Mouse (Mus musculus) intestine, embryonic 14.5 days (tissue): Measurements from ENCODE around the gene Sh3bgrl3. TPM values are rescaled to one million over a fixed set of nuclear protein-coding genes. Genes with fewer than 3 reads are reported as not detected.

ENCODE experiments used
- ATAC-seq: fragments of 200-750 bp; cut with Nextera tagmentation; replicated peaks from 2 replicates; pipeline ENCODE4 v1.8.0; 2017; ENCODE audit warnings: low read depth, moderate number of reproducible peaks, moderate TSS enrichment, moderate library complexity; ENCODE audit not compliant: low FRiP score, low TSS enrichment
- DNase-seq: peaks from one replicate; pipeline ENCODE4 v3.0.0-alpha.2; 2018; ENCODE audit warnings: low spot score
- H3K27ac ChIP-seq: fragments of 300-500 bp; sonication (generic); 2 replicates; pipeline ENCODE4 v1.5.1; 2014; ENCODE audit warnings: low read depth, mild to moderate bottlenecking, control low read depth
- H3K27me3 ChIP-seq: fragments of 300-500 bp; sonication (generic); replicated peaks from 2 replicates; pipeline ENCODE4 v1.6.1; 2014; ENCODE audit warnings: low read length, control low read depth; ENCODE audit not compliant: control insufficient read depth, insufficient read depth
- H3K36me3 ChIP-seq: fragments of 300-500 bp; sonication (generic); 2 replicates; pipeline ENCODE4 v1.6.1; 2014; ENCODE audit warnings: low read length, control low read depth; ENCODE audit not compliant: control insufficient read depth, insufficient read depth
- H3K4me1 ChIP-seq: fragments of 300-500 bp; sonication (generic); replicated peaks from 2 replicates; pipeline ENCODE4 v1.6.1; 2014; ENCODE audit warnings: low read length, control low read depth, mixed read lengths; ENCODE audit not compliant: control insufficient read depth, insufficient read depth
- H3K4me2 ChIP-seq: fragments of 300-500 bp; sonication (generic); 2 replicates; pipeline ENCODE4 v1.6.1; 2014; ENCODE audit warnings: low read length
- H3K4me3 ChIP-seq: fragments of 300-500 bp; sonication (generic); 2 replicates; pipeline ENCODE4 v1.5.1; 2014; ENCODE audit warnings: low read depth, low read length, control low read depth, mixed read lengths
- H3K9ac ChIP-seq: fragments of 300-500 bp; sonication (generic); 2 replicates; pipeline ENCODE4 v1.6.1; 2014; ENCODE audit warnings: mild to moderate bottlenecking, low read length
- H3K9me3 ChIP-seq: fragments of 300-500 bp; sonication (generic); 2 replicates; pipeline ENCODE4 v1.6.1; 2016; ENCODE audit warnings: low read length, control low read depth; ENCODE audit not compliant: control insufficient read depth
- WGBS: fragments of 180-500 bp; shearing (Covaris S2); extraction: QIAGEN DNeasy Blood & Tissue Kit; methylation state at CpG from one replicate; pipeline ENCODE4 v1.1.7; 2014; 5-methylcytosine and 5-hydroxymethylcytosine counted together
- polyA plus RNA-seq: library from polyadenylated mRNA; unstranded; fragments of >200 nt; fragmentation: Nextera tagmentation; extraction: Ambion mirVana; gene quantifications from 2 replicates; pipeline ENCODE4 v1.2.1, GENCODE M21; 2014

Gene Sh3bgrl3
- polyA plus RNA-seq, 1 experiment from 2014 or later: 393 TPM

DNA sequence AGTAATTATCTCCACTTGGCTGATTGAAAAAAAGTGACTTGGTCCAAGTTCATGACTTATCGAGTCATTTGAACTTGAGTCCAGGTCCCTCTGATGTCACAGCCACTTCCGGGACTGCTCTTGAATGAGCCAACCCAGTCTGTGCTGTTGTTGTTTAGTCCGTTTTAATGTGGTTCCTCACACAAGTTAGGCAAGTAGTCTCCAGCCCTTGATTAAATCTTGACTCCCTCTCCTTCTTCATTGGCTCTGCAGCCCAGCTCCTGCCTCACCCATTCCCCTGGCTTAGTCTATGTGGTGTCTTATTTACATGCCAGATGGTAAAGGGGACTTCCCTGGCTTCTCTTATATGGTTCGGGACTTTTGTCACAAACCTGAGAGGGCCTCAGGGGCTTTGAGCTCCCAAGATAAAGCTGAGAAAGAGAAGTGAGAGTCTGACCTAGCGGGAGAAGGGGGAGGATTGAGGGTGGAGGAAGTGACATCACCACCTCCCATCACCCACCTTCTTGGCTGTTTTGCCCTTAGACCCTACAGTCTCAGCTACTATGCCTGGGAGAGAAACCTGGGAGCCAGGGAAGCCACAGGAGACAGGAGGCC, 31.5 kb downstream of the Sh3bgrl3 start:
- DNase-seq (no peak), ATAC-seq (no peak)
- Histone ChIP-seq H3K4me3 (no peak overlapping the region), H3K4me2 (no peak overlapping the region), H3K4me1 (no peaks in the 10 kb centered on the region), H3K36me3 (no peaks in the 10 kb centered on the region), H3K9ac (no peak overlapping the region), H3K27me3 (no peaks in the 10 kb centered on the region), H3K9me3 (no peaks in the 10 kb centered on the region), H3K27ac (no peak overlapping the region)
- WGBS: 69% methylated on average over 5 of the region's 5 CpGs

DNA sequence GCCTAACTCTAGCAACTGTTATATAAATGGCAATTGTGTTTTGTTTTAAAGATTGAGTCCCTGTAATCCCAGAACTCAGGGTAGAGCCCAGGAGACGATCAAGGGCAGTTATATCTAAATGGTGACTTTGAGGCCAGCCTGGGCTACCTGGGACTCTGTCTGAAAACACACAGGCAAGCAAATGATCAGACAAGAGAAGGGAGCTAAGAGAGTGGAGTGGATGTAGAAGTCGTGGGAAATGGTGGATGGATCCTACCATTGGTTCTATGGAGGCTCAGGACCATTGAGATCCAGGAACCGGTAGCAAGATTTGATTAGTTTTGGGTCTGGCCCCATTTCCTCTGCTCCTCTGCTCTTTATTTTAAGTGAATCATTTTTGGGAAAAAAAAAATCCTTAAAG, 32.5 kb downstream of the Sh3bgrl3 start:
- ATAC-seq: no peak
- H3K4me3 ChIP-seq: no peak overlapping the region
- no peak for DNase-seq
- H3K9me3 ChIP-seq: no peaks in the 10 kb centered on the region
- H3K36me3 ChIP-seq: no peaks in the 10 kb centered on the region
- no peaks in the 10 kb centered on the region for H3K4me1 ChIP-seq
- 84% methylated on average over 3 of the region's 3 CpGs for WGBS
- no peaks in the 10 kb centered on the region for H3K27me3 ChIP-seq
- no peak overlapping the region for H3K4me2 ChIP-seq
- no peak overlapping the region for H3K9ac ChIP-seq
- no peak overlapping the region for H3K27ac ChIP-seq

DNA sequence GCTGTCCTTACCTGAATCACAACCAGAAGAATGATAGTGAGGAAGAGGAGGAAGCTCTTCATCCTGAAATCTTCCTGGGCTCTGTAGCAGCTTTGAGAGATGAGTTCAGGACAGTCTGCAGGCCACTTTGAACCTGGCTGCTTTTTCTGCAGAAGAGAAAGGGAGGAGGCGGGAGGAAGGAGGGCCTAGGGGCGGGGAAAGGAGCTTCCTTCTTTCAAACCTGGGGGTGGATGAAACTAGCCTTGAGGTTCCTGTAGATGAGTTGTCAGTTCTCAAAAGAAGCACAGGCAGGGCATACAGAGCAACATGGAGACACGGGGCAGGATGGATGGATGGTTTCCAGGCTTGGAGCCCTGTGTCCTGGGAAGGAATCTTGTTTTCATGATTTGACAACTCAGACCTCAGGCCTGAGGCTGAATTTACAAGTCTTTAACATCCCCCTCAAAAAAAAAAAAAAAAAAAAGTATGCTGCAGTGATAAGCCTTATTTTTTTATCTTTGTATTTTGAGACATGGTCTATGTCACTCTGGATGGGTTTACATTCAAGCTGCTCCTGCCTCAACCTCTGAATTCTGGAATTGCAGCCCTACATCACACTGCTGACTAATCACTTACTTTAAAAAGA, 33.6 kb downstream of the Sh3bgrl3 start, which contains the start of gene Cd52:
TSS of gene Cd52 (minus strand) at position 160 of the 625 bp plus-strand sequence.
- Histone ChIP-seq H3K9me3 (no peaks in the 10 kb centered on the region), H3K27ac (no peak within 1 kb of the TSS), H3K27me3 (no peaks in the 10 kb centered on the region), H3K4me3 (no peak within 1 kb of the TSS), H3K4me1 (no peaks in the 10 kb centered on the region), H3K4me2 (no peak within 1 kb of the TSS), H3K9ac (no peak within 1 kb of the TSS), H3K36me3 (no peaks in the 10 kb centered on the region)
- WGBS: 57% methylated on average over 3 of the region's 3 CpGs
- DNase-seq (no peak), ATAC-seq (no peak)

DNA sequence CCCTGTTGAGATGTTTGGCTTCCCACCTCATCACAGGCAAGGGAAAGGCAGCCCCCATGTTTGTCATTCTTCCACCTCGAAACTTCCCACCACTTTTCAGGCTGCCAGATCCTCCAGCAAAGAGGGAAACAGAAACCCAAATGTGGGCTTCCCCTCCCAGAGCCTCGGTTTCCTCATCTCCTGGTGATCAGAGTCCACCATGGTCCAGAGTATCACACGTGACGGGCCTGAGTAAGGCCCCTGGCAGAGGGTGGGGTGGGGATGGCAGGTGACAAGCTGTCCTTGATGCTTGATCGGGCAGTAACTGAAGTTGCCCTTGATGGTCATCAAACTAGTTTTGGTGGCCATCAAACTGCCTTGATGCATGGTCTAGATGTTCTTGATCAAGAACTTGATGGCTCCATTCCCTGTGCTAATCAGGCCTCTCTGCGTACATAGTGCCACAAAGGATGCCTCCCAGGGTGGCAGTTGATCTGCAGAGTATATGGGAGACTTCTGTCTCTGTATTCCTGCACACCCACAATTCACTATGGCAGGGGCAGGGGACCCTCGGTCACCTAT, 34.5 kb downstream of the Sh3bgrl3 start:
- DNase-seq: no peak
- H3K9ac ChIP-seq: no peak overlapping the region
- no peak overlapping the region for H3K4me2 ChIP-seq
- no peak overlapping the region for H3K27ac ChIP-seq
- no peaks in the 10 kb centered on the region for H3K9me3 ChIP-seq
- no peaks in the 10 kb centered on the region for H3K36me3 ChIP-seq
- no peaks in the 10 kb centered on the region for H3K4me1 ChIP-seq
- 85% methylated on average over 7 of the region's 7 CpGs for WGBS
- ATAC-seq: no peak
- no peak overlapping the region for H3K4me3 ChIP-seq
- no peaks in the 10 kb centered on the region for H3K27me3 ChIP-seq

DNA sequence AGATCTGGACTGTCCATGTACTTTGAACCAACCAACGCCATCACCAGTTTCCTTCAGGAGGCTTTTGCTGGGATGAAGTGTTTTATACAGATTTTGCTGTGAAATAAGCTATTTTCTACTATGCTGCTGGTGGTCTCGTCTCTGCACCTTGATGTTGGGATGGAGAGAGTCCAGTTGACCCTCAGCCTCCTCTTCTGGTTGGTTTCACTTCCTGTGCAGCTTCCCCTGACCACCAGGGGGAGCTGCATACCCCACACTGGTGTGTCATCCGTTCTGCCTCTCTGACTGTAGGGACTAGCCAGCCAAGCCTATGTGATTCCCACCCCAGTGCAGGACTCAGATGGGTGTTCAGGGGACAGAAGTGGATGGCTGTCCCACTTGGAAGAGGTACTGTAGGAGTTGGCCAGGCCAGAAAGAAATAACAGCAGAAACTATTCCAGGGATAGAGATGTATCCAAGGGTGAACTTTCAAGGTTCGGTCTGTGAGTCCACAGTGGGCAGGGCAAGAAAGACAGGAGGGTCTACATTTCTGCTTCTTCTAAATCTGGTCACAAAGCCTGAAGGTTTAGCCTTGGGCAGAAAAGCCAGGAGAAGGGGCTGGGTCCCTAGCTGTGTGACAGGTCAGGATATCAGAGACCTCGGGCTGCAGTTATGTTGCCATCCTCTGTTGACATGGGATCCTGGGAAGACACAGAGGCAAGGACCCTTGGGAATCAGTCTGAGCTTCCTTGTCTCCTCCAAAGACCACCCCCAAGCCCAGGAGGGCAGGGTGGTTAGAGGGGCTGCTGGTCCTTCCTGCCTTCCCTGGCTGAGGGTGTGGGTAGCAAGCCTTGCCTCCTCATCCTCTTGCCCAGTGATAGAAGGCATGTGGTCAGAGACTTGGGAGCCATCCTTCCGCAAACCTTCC, 36.0 kb downstream of the Sh3bgrl3 start:
- ATAC-seq (no peak), DNase-seq (no peak)
- Histone ChIP-seq H3K9ac (no peak overlapping the region), H3K4me3 (no peak overlapping the region), H3K9me3 (no peaks in the 10 kb centered on the region), H3K36me3 (no peaks in the 10 kb centered on the region), H3K4me2 (no peak overlapping the region), H3K4me1 (no peaks in the 10 kb centered on the region), H3K27me3 (no peaks in the 10 kb centered on the region), H3K27ac (no peak overlapping the region)
- WGBS: 72% methylated on average over 6 of the region's 6 CpGs

DNA sequence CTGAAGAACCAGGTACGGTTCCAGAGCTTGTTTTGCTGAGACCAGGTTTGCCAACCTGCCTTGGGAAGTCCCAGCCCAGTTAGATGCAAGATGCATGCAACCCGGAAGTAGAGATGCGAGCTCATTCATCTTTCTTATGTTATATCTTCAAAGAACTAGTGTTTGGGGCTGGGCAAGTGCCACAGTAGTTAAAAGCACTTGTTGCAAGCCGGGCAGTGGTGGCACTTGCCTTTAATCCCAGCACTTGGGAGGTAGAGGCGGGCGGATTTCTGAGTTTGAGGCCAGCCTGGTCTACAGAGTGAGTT, 37.4 kb downstream of the Sh3bgrl3 start:
- Histone ChIP-seq H3K4me3 (no peak overlapping the region), H3K4me1 (no peaks in the 10 kb centered on the region), H3K9me3 (no peaks in the 10 kb centered on the region), H3K9ac (no peak overlapping the region), H3K27ac (no peak overlapping the region), H3K36me3 (no peaks in the 10 kb centered on the region), H3K4me2 (no peak overlapping the region), H3K27me3 (no peaks in the 10 kb centered on the region)
- ATAC-seq: no peak
- 81% methylated on average over 6 of the region's 6 CpGs for WGBS
- DNase-seq: no peak

DNA sequence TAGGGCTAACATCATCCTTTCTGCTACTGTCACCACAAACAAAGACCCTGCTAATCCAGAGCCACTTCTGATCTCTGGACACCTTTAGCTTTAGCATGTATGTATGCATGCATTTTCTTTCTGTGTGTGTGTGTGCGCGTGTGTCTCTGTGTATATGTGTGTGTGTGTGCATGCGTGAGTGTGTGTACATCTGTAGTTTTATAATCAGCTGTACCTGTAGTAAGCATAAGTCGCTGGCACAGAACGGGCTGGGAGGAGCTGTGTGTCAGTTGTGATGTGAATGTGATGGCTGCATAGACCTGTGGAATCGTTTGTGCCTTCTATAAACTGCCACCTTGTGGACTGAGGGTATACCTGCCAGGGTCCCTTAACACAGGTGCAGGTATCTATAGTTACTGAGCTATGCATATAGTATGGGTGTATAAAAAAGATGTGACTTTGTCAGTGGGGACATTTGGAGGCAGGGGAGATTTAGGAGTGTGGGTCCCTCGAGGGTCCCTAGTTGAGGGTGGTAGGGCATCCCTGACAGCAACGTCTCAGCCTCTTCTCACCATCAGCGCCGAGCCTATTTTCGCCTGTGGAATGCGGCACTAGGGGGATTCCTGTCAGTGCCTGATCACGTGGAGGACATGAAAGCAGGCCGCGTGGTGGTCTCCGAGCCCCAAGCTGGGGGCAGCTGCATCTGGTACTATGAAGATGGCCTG, 37.9 kb downstream of the Sh3bgrl3 start:
- H3K27me3 ChIP-seq: no peaks in the 10 kb centered on the region
- no peaks in the 10 kb centered on the region for H3K4me1 ChIP-seq
- WGBS: 83% methylated on average over 16 of the region's 16 CpGs
- no peak overlapping the region for H3K4me2 ChIP-seq
- no peak overlapping the region for H3K9ac ChIP-seq
- H3K27ac ChIP-seq: no peak overlapping the region
- no peak overlapping the region for H3K4me3 ChIP-seq
- no peaks in the 10 kb centered on the region for H3K9me3 ChIP-seq
- DNase-seq (no peak), ATAC-seq (no peak)
- H3K36me3 ChIP-seq: no peaks in the 10 kb centered on the region

DNA sequence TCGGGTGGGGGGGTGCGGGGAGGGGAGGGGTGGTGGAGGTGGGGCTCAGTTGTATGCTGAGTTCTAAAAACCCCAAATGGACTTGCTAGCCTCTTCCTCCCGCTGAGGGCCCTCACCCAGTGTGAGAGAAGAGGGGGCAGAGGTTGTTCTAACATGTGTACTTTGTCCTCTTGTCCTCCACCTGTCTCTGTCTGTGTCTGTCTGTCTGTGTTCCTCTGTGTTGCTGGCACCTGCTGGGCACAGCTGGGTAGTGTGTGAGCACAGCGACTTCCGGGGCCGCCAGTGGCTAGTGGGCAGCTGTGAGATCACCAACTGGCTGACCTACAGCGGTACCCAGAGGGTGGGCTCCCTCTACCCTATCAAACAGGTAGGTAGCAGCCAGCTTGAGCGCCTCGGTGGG, 39.6 kb downstream of the Sh3bgrl3 start:
- Histone ChIP-seq H3K4me3 (no peak overlapping the region), H3K4me1 (no peaks in the 10 kb centered on the region), H3K9me3 (no peaks in the 10 kb centered on the region), H3K4me2 (no peak overlapping the region), H3K27ac (no peak overlapping the region), H3K27me3 (no peaks in the 10 kb centered on the region), H3K36me3 (no peaks in the 10 kb centered on the region), H3K9ac (no peak overlapping the region)
- 84% methylated on average over 9 of the region's 9 CpGs for WGBS
- no peak for ATAC-seq
- DNase-seq: no peak
